Mouse (Mus musculus) CH12.LX (cell line): ENCODE measurements at regions not wholly inside any gene's neighbourhood (a gene's known extent, or its start where the extent isn't known, plus 50 kb on each side); places are given as distances from the start of the nearest gene placed in this dataset.

ENCODE experiments used
- CTCF ChIP-seq, 2 experiments: IDR thresholded peaks in 1 of 2; conservative IDR thresholded peaks in 1 of 2; 2 replicates each; pipeline ENCODE4 v1.5.1; 2011 to 2012; ENCODE audit warnings: low read depth in 2 of 2, low read length in 2 of 2, improper control_type of control experiment in 1 of 2, inconsistent platforms in 1 of 2, mild to moderate bottlenecking in 1 of 2, moderate library complexity in 1 of 2
- EP300 ChIP-seq: IDR thresholded peaks from 2 replicates; pipeline ENCODE4 v1.6.1; 2011; ENCODE audit warnings: low read length, improper control_type of control experiment
- GABPA ChIP-seq: IDR thresholded peaks from 2 replicates; pipeline ENCODE4 v1.6.1; 2012; ENCODE audit warnings: low read depth, low read length, improper control_type of control experiment, inconsistent platforms; ENCODE audit not compliant: insufficient replicate concordance
- KAT2A ChIP-seq: IDR thresholded peaks from 2 replicates; pipeline ENCODE4 v1.6.1; 2012; ENCODE audit warnings: low read length, improper control_type of control experiment, inconsistent platforms; ENCODE audit not compliant: insufficient replicate concordance
- MEF2A ChIP-seq: IDR thresholded peaks from 2 replicates; pipeline ENCODE4 v1.6.1; 2014; ENCODE audit warnings: low read depth, mild to moderate bottlenecking, inconsistent platforms, low read length, improper control_type of control experiment, borderline replicate concordance
- POLR2A ChIP-seq: IDR thresholded peaks from 2 replicates; pipeline ENCODE4 v1.6.1; 2011; ENCODE audit warnings: low read depth, mild to moderate bottlenecking, improper control_type of control experiment, low read length
- POLR2AphosphoS2 ChIP-seq: IDR thresholded peaks from 2 replicates; pipeline ENCODE4 v1.6.1; 2011; ENCODE audit warnings: low read depth, low read length, improper control_type of control experiment
- RCOR1 ChIP-seq: conservative IDR thresholded peaks from 2 replicates; pipeline ENCODE4 v1.6.1; 2012; ENCODE audit warnings: low read depth, mild to moderate bottlenecking, inconsistent platforms, low read length, improper control_type of control experiment
- TBP ChIP-seq: conservative IDR thresholded peaks from 2 replicates; pipeline ENCODE4 v1.6.1; 2011; ENCODE audit warnings: low read depth, low read length, improper control_type of control experiment
- TCF12 ChIP-seq: IDR thresholded peaks from 2 replicates; pipeline ENCODE4 v1.6.1; 2014; ENCODE audit warnings: low read depth, mild to moderate bottlenecking, inconsistent platforms, low read length, improper control_type of control experiment
- USF1 ChIP-seq: IDR thresholded peaks from 2 replicates; pipeline ENCODE4 v1.6.1; 2014; ENCODE audit warnings: low read depth, mild to moderate bottlenecking, inconsistent platforms, low read length, improper control_type of control experiment
- USF2 ChIP-seq: conservative IDR thresholded peaks from 2 replicates; pipeline ENCODE4 v1.6.1; 2011; ENCODE audit warnings: low read depth, low read length, improper control_type of control experiment

DNA sequence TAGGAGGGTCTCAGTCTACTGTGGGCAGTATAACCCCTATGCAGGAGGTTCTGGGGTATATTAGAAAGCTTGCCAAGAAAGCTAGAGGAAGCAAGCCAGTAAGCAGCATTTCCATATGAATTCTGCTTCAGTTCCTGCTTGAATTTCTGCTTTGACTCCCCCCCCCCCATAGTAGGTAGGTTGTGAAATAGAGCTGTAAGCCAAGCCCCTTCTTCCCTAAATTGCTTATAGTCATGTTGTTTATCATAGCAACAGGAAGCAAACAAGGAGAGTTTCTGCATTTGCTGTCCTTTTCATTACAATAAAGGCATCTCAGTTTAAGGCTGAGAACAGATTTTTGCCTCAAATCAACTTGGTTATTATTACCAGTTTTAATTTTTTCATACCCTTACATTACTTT is 524.0 kb upstream of the Camk1g start:
- TF ChIP-seq CTCF (conservative IDR thresholded peaks at IDR 0.05 in 1 of 2, IDR thresholded peaks at IDR 0.05 in 1 of 2; ENCODE audit: low read depth in 2 of 2, low read length in 2 of 2) (no peak), TCF12 (no peak), GABPA (no peak), KAT2A (no peak), USF1 (no peak), EP300 (no peak), POLR2A (no peak), MEF2A (no peak), TBP (no peak), RCOR1 (no peak), POLR2AphosphoS2 (no peak), USF2 (no peak)
